Mouse (Mus musculus) fibroblast of lung, adult 2 months (primary cell): Measurements from ENCODE around the gene Mrps27.

Source experiments
- DNase-seq: peaks from one replicate; pipeline ENCODE4 v3.0.0-alpha.2; 2011; ENCODE audit warnings: low read depth

Mrps27 gene

GRCm38 (mm10) chr13:99351596-99351995 lies 7.0 kb downstream of the Mrps27 start:
- no peak for DNase-seq

GRCm38 (mm10) chr13:99352758-99353489 lies 8.3 kb downstream of the Mrps27 start:
- DNase-seq: peak; percentile 95

- DNase-seq: no peak
Observed at GRCm38 (mm10) chr13:99353490-99353851, 8.9 kb downstream of the Mrps27 start.

- DNase-seq: no peak
Observed at GRCm38 (mm10) chr13:99355072-99355471, 10.5 kb downstream of the Mrps27 start.

GRCm38 (mm10) chr13:99355861-99356260 lies 11.3 kb downstream of the Mrps27 start:
- no peak for DNase-seq

GRCm38 (mm10) chr13:99356428-99357265 lies 12.1 kb downstream of the Mrps27 start:
- no peak for DNase-seq

- DNase-seq: no peak
Observed at GRCm38 (mm10) chr13:99358921-99359320, 14.3 kb downstream of the Mrps27 start.

GRCm38 (mm10) chr13:99363866-99364265 lies 19.3 kb downstream of the Mrps27 start:
- no peak for DNase-seq

- no peak for DNase-seq
Observed at GRCm38 (mm10) chr13:99366422-99367175, 22.0 kb downstream of the Mrps27 start.

- DNase-seq: no peak
Observed at GRCm38 (mm10) chr13:99367554-99368174, 23.1 kb downstream of the Mrps27 start.

GRCm38 (mm10) chr13:99369103-99369502 lies 24.5 kb downstream of the Mrps27 start:
- no peak for DNase-seq

GRCm38 (mm10) chr13:99371285-99371684 lies 26.7 kb downstream of the Mrps27 start:
- no peak for DNase-seq

- DNase-seq: no peak
Observed at GRCm38 (mm10) chr13:99373684-99374083, 29.1 kb downstream of the Mrps27 start.

- no peak for DNase-seq
Observed at GRCm38 (mm10) chr13:99374191-99374590, 29.6 kb downstream of the Mrps27 start.

GRCm38 (mm10) chr13:99375550-99375949 lies 31.0 kb downstream of the Mrps27 start:
- no peak for DNase-seq

GRCm38 (mm10) chr13:99377055-99377454 lies 32.5 kb downstream of the Mrps27 start:
- no peak for DNase-seq

- no peak for DNase-seq
Observed at GRCm38 (mm10) chr13:99378223-99378622, 33.6 kb downstream of the Mrps27 start.

- no peak for DNase-seq
Observed at GRCm38 (mm10) chr13:99382373-99382772, 37.8 kb downstream of the Mrps27 start.

GRCm38 (mm10) chr13:99384555-99385203 lies 40.1 kb downstream of the Mrps27 start:
- DNase-seq: peak; percentile 63

GRCm38 (mm10) chr13:99385911-99386310 lies 41.3 kb downstream of the Mrps27 start:
- DNase-seq: no peak

- no peak for DNase-seq
Observed at GRCm38 (mm10) chr13:99386341-99386740, 41.8 kb downstream of the Mrps27 start.
